ENCODE assay signal across 1 mouse cellular context in the genomic region with DNA sequence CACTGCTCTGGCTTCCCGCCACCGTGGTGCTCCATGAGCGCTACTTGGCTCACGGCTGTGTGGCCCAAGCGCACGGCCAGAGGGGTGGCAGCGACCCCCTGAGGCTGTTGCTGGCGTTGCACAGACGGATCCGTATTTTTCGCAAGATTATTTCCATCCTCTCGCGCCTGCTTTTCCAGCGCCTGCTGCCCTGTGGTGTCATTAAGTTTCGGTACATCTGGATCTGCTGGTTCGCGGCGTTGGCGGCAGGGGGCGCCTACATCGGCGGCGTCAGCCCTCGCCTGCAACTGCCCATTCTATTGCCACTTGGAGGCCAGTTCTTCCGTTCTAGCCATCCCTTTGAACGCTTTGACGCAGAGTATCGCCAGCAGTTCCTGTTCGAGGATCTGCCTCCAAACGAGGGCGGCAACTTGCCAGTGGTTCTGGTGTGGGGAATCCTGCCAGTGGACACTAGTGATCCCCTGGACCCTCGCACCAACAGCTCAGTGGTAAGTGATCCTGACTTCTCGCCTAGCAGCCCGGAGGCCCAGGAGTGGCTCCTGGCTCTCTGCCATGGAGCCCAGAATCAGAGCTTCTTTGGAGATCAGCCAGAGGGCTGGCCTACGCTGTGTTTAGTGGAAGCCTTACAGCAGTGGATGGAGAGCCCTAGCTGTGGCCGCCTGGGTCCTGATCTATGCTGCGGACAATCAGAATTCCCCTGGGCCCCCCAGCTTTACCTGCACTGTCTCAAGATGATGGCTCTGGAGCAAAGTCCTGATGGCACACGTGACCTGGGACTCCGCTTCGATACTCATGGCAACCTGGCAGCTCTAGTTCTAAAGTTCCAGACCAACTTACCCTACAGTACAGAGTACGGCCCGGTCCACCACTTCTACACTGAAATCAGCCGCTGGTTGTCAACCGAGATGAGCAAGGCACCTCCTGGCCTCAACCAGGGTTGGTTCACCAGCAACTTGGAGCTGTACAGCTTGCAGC.
TF ChIP-seq lines count a peak whose summit lies in the region.

No protein-coding gene starts in this region.

TF ChIP-seq in ES-E14, 5 proteins besides CTCF, POLR2A, EP300 and RAD21:
- TF ChIP-seq ZC3H11A (IDR thresholded peaks at IDR 0.05; ENCODE audit: borderline replicate concordance, low read depth, low read length): peak; percentile 5; the same call in 1 of the 2 replicates
- TF ChIP-seq CHD2 (IDR thresholded peaks at IDR 0.05; ENCODE audit: low read depth, low read length): no peak
